Mouse (Mus musculus): ENCODE data around the gene H2-DMb2. TPM values are rescaled to one million over a fixed set of nuclear protein-coding genes. Genes with fewer than 3 reads are reported as not detected.

H2-DMb2 gene
- polyA plus RNA-seq, 1 experiment from 2014 or later = 0.15 TPM

DNA sequence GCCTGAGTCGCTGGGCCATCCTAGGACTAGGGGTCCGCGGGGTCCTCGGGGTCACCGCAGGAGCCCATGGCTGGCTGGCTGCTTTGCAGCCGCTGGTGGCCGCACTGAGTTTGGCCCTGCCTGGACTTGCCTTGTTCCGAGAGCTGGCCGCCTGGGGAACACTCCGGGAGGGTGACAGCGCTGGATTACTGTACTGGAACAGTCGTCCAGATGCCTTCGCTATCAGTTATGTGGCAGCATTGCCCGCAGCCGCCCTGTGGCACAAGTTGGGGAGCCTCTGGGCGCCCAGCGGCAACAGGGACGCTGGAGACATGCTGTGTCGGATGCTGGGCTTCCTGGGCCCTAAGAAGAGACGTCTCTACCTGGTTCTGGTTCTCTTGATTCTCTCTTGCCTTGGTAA lies 44.9 kb downstream of the H2-DMb2 start:
- DNase-seq (ENCODE audit: low spot score) (no peak), ATAC-seq (replicated peaks; ENCODE audit: low FRiP score, low TSS enrichment, low read depth) (no peak)
- 2% methylated on average over 20 of the region's 20 CpGs for WGBS
- Histone ChIP-seq H3K4me1 (replicated peaks; ENCODE audit: control insufficient read depth, insufficient read depth, low read length) (peaks cover 6% of the 10 kb centered on the region), H3K9me3 (ENCODE audit: control insufficient read depth, low read length) (no peaks in the 10 kb centered on the region), H3K9ac (ENCODE audit: low read length) (peak overlapping the region; percentile 48), H3K27ac (ENCODE audit: low read depth) (peak overlapping the region; percentile 62; the same call in 1 of the 2 replicates), H3K36me3 (ENCODE audit: control insufficient read depth, insufficient read depth, low read length) (no peaks in the 10 kb centered on the region), H3K27me3 (replicated peaks; ENCODE audit: control insufficient read depth, insufficient read depth, low read length) (peaks cover 53% of the 10 kb centered on the region), H3K4me3 (ENCODE audit: low read depth, low read length) (peak overlapping the region; percentile 49), H3K4me2 (ENCODE audit: low read length) (peak overlapping the region; percentile 91)

- no peak overlapping the region for H3K4me3 ChIP-seq (ENCODE audit: low read depth, low read length)
- ATAC-seq (replicated peaks; ENCODE audit: low FRiP score, low TSS enrichment, low read depth) = no peak
- peaks cover 6% of the 10 kb centered on the region for H3K4me1 ChIP-seq (replicated peaks; ENCODE audit: control insufficient read depth, insufficient read depth, low read length)
- no peaks in the 10 kb centered on the region for H3K36me3 ChIP-seq (ENCODE audit: control insufficient read depth, insufficient read depth, low read length)
- WGBS = 65% methylated on average over 6 of the region's 6 CpGs
- no peak overlapping the region for H3K27ac ChIP-seq (ENCODE audit: low read depth)
- DNase-seq (ENCODE audit: low spot score) = no peak
- no peak overlapping the region for H3K4me2 ChIP-seq (ENCODE audit: low read length)
- no peaks in the 10 kb centered on the region for H3K9me3 ChIP-seq (ENCODE audit: control insufficient read depth, low read length)
- peaks cover 59% of the 10 kb centered on the region for H3K27me3 ChIP-seq (replicated peaks; ENCODE audit: control insufficient read depth, insufficient read depth, low read length)
- no peak overlapping the region for H3K9ac ChIP-seq (ENCODE audit: low read length)
These were observed 45.9 kb downstream of the H2-DMb2 start for GRCm38 (mm10) chr17:34188986-34189385.

- H3K27me3 ChIP-seq (replicated peaks; ENCODE audit: control insufficient read depth, insufficient read depth, low read length) = peaks cover 74% of the 10 kb centered on the region
These were observed 49.7 kb downstream of the H2-DMb2 start for GRCm38 (mm10) chr17:34192852-34193251.

DNA sequence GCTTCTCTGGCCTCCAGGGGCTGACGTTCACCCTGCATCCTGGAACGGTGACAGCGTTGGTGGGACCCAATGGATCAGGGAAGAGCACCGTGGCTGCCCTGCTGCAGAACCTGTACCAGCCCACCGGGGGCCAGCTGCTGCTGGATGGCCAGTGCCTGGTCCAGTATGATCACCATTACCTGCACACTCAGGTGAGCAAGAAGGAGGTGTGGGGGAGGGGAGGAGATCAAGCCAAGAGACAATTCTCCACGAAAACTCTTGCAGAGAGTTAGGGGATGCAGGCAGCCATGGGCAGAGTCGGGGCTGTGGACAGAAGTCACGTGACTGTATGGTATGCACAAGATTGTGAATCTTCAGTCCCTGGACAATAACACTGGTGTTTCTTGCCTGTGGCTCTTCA lies 50.4 kb downstream of the H2-DMb2 start:
- no peak overlapping the region for H3K9ac ChIP-seq (ENCODE audit: low read length)
- H3K36me3 ChIP-seq (ENCODE audit: control insufficient read depth, insufficient read depth, low read length) = no peaks in the 10 kb centered on the region
- no peak for DNase-seq (ENCODE audit: low spot score)
- no peak for ATAC-seq (replicated peaks; ENCODE audit: low FRiP score, low TSS enrichment, low read depth)
- H3K4me1 ChIP-seq (replicated peaks; ENCODE audit: control insufficient read depth, insufficient read depth, low read length) = no peaks in the 10 kb centered on the region
- peaks cover 80% of the 10 kb centered on the region for H3K27me3 ChIP-seq (replicated peaks; ENCODE audit: control insufficient read depth, insufficient read depth, low read length)
- H3K4me2 ChIP-seq (ENCODE audit: low read length) = no peak overlapping the region
- no peak overlapping the region for H3K4me3 ChIP-seq (ENCODE audit: low read depth, low read length)
- no peaks in the 10 kb centered on the region for H3K9me3 ChIP-seq (ENCODE audit: control insufficient read depth, low read length)
- WGBS = 61% methylated on average over 8 of the region's 8 CpGs
- H3K27ac ChIP-seq (ENCODE audit: low read depth) = no peak overlapping the region

More at GRCm38 (mm10) chr17:34192852-34193251, 49.7 kb downstream of the H2-DMb2 start:
- 21% methylated on average over 16 of the region's 16 CpGs for WGBS
- Histone ChIP-seq H3K27ac (ENCODE audit: low read depth) (no peak overlapping the region), H3K4me1 (replicated peaks; ENCODE audit: control insufficient read depth, insufficient read depth, low read length) (peaks cover 5% of the 10 kb centered on the region), H3K4me2 (ENCODE audit: low read length) (no peak overlapping the region), H3K36me3 (ENCODE audit: control insufficient read depth, insufficient read depth, low read length) (no peaks in the 10 kb centered on the region), H3K9me3 (ENCODE audit: control insufficient read depth, low read length) (no peaks in the 10 kb centered on the region), H3K4me3 (ENCODE audit: low read depth, low read length) (no peak overlapping the region), H3K9ac (ENCODE audit: low read length) (no peak overlapping the region)
- DNase-seq (ENCODE audit: low spot score) (no peak), ATAC-seq (replicated peaks; ENCODE audit: low FRiP score, low TSS enrichment, low read depth) (peak; percentile 54; the same call in 1 of the 2 replicates)

GRCm38 (mm10) chr17:34194723-34195122 lies 51.6 kb downstream of the H2-DMb2 start:
- Histone ChIP-seq H3K27me3 (replicated peaks; ENCODE audit: control insufficient read depth, insufficient read depth, low read length) (peaks cover 84% of the 10 kb centered on the region), H3K9ac (ENCODE audit: low read length) (no peak overlapping the region), H3K27ac (ENCODE audit: low read depth) (no peak overlapping the region), H3K36me3 (ENCODE audit: control insufficient read depth, insufficient read depth, low read length) (no peaks in the 10 kb centered on the region), H3K4me3 (ENCODE audit: low read depth, low read length) (no peak overlapping the region), H3K4me1 (replicated peaks; ENCODE audit: control insufficient read depth, insufficient read depth, low read length) (no peaks in the 10 kb centered on the region), H3K4me2 (ENCODE audit: low read length) (no peak overlapping the region), H3K9me3 (ENCODE audit: control insufficient read depth, low read length) (no peaks in the 10 kb centered on the region)
- no peak for ATAC-seq (replicated peaks; ENCODE audit: low FRiP score, low TSS enrichment, low read depth)
- no peak for DNase-seq (ENCODE audit: low spot score)
- 89% methylated on average over 4 of the region's 4 CpGs for WGBS

DNA sequence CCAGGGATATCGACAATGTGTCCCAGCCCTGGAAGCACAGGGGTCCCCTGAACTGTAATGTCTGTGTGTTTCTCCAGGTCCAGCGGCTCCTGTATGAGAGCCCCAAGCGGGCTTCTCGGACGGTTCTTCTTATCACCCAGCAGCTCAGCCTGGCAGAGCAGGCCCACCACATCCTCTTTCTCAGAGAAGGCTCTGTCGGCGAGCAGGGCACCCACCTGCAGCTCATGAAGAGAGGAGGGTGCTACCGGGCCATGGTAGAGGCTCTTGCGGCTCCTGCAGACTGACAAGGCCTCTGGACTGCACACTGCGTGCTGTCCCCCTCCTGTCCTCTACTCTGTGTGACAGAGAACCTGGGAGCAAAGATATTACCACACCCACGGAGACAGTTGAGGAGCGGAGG lies 53.4 kb downstream of the H2-DMb2 start:
- DNase-seq (ENCODE audit: low spot score) = no peak
- Histone ChIP-seq H3K9ac (ENCODE audit: low read length) (no peak overlapping the region), H3K27me3 (replicated peaks; ENCODE audit: control insufficient read depth, insufficient read depth, low read length) (peaks cover 72% of the 10 kb centered on the region), H3K9me3 (ENCODE audit: control insufficient read depth, low read length) (no peaks in the 10 kb centered on the region), H3K36me3 (ENCODE audit: control insufficient read depth, insufficient read depth, low read length) (no peaks in the 10 kb centered on the region), H3K27ac (ENCODE audit: low read depth) (no peak overlapping the region), H3K4me2 (ENCODE audit: low read length) (no peak overlapping the region), H3K4me3 (ENCODE audit: low read depth, low read length) (no peak overlapping the region), H3K4me1 (replicated peaks; ENCODE audit: control insufficient read depth, insufficient read depth, low read length) (no peaks in the 10 kb centered on the region)
- 28% methylated on average over 12 of the region's 12 CpGs for WGBS
- no peak for ATAC-seq (replicated peaks; ENCODE audit: low FRiP score, low TSS enrichment, low read depth)

- no peaks in the 10 kb centered on the region for H3K9me3 ChIP-seq (ENCODE audit: control insufficient read depth, low read length)
- DNase-seq (ENCODE audit: low spot score) = peak; percentile 96
- H3K27ac ChIP-seq (ENCODE audit: low read depth) = no peak within 1 kb of the TSS
- peak within 1 kb of the TSS; percentile 74 for H3K4me2 ChIP-seq (ENCODE audit: low read length)
- 5% methylated on average over 41 of the region's 41 CpGs for WGBS
- H3K36me3 ChIP-seq (ENCODE audit: control insufficient read depth, insufficient read depth, low read length) = no peaks in the 10 kb centered on the region
- H3K9ac ChIP-seq (ENCODE audit: low read length) = peak within 1 kb of the TSS; percentile 22; the same call in 1 of the 2 replicates
- ATAC-seq (replicated peaks; ENCODE audit: low FRiP score, low TSS enrichment, low read depth) = peak; percentile 83
- H3K4me1 ChIP-seq (replicated peaks; ENCODE audit: control insufficient read depth, insufficient read depth, low read length) = no peaks in the 10 kb centered on the region
- peaks cover 68% of the 10 kb centered on the region for H3K27me3 ChIP-seq (replicated peaks; ENCODE audit: control insufficient read depth, insufficient read depth, low read length)
- peak within 1 kb of the TSS; percentile 38 for H3K4me3 ChIP-seq (ENCODE audit: low read depth, low read length)
These were observed 54.1 kb downstream of the H2-DMb2 start, which contains the start of gene Psmb8 for GRCm38 (mm10) chr17:34196941-34197894. Psmb8 (plus strand) TSS chr17:34197721.

DNA sequence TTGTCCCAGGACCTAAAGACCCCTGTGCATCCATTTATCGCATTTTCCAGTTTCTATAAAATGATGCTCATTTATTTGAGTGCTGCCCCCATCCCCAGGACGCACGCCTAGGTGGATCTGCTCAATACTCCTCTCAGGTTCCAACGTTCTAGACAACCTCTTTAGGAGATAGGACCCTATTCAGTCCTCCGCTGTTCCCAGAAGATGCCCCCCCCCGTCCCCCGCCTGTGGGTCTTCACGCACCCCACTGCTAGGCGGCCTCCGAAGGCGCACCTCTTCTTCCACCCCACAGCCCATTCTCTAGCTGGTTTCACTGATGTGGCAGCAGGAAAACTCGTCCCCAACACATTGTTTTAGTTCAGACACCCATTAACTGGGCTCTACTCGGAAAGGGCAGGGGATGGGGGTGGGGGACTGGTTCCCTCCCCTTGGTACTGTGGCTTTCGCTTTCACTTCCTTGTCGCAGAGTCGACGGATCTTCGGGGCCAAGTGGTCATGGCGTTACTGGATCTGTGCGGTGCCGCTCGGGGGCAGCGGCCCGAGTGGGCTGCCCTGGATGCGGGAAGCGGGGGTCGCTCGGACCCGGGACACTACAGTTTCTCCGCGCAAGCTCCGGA lies 54.9 kb downstream of the H2-DMb2 start:
- Histone ChIP-seq H3K9ac (ENCODE audit: low read length) (peak overlapping the region; percentile 22; the same call in 1 of the 2 replicates), H3K4me1 (replicated peaks; ENCODE audit: control insufficient read depth, insufficient read depth, low read length) (no peaks in the 10 kb centered on the region), H3K9me3 (ENCODE audit: control insufficient read depth, low read length) (no peaks in the 10 kb centered on the region), H3K27me3 (replicated peaks; ENCODE audit: control insufficient read depth, insufficient read depth, low read length) (peaks cover 60% of the 10 kb centered on the region), H3K27ac (ENCODE audit: low read depth) (no peak overlapping the region), H3K36me3 (ENCODE audit: control insufficient read depth, insufficient read depth, low read length) (no peaks in the 10 kb centered on the region), H3K4me2 (ENCODE audit: low read length) (peak overlapping the region; percentile 74), H3K4me3 (ENCODE audit: low read depth, low read length) (peak overlapping the region; percentile 38)
- no peak for ATAC-seq (replicated peaks; ENCODE audit: low FRiP score, low TSS enrichment, low read depth)
- peak; percentile 70 for DNase-seq (ENCODE audit: low spot score)
- 3% methylated on average over 32 of the region's 32 CpGs for WGBS
